Mouse (Mus musculus) C3H10T1/2 (cell line): ENCODE results near the gene Tubb2b. TPM values are rescaled to one million over a fixed set of nuclear protein-coding genes. Genes with fewer than 3 reads are reported as not detected.

Experiments used
- polyA plus RNA-seq, 2 experiments: library from polyadenylated mRNA; unstranded; fragments of >200 nt; fragmentation: generic; extraction: Trizol; gene quantifications; one replicate each; pipeline ENCODE4 v1.2.1; 2012; ENCODE audit warnings: missing spikeins in 2 of 2

The Tubb2b gene
- polyA plus RNA-seq = 1 to 10 TPM in 1 of 2 experiments, under 1 TPM in 1; 0.36 to 2.4 TPM

DNA sequence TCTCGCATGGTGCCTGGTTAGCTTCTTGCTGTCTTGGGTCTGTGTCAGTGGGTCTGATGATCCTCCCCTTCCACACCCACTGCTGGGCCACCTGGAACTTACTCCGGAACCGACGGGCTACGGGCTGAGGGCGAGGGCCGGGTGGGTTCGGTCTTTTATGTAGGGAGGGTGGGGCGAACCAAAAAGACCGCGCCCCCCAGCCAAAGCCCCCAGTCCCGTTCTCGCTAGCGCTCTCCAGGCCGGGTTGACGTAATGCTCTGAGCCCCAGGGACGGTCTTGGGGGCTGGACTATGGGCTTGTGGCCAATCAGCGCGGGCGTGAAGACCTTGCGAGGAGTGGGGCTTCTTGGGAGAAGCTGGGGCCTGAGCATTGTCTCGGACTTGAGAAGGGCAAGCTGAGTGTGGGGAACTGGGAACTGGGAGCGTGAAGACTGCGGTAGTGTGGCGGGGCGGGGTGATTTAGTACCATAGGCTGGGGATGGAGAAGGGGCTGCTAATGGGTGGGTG lies at the start of gene Tubb2b:
Tubb2b (minus strand) TSS at position 241 of the 506 bp plus-strand sequence.

DNA sequence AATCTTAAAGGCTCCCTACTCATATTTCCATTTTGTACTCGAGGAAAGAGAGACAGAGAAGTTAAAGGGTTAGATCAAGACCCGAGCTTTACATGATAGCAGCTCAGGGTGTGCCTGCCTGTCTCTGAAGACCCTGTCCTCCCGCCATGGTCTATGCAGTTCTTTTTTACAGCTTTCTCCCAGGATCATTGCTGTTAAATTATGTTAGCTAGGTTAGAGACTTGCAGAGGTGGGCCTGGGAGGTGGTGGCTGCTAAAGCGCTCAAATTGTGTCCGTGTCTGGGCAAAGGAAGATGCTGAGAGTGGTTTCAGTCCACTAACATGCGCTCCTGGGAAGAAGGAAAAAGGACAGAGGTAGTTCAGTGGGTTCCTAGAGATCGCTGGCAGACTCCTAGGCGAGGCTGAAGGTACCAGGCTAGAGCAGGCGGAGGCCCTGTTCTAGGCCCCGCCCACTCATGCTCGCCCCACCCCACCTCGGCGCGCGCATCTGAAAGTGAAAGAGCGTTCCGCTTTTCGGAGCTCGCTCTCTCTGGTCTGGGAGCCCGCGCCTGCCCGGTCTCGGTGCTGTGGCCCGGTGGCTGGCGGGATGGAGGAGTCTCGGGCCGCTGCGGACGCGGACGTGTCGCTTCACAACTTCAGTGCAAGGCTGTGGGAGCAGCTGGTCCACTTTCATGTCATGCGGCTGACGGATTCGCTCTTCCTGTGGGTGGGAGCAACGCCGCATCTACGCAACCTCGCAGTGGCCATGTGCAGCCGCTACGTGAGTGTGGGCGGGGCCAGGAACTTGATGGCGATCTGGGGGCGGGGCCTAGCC lies 32.4 kb upstream of the Tubb2b start, which contains the start of gene Psmg4:
Psmg4 (plus strand) TSS at position 474 of the 813 bp plus-strand sequence.

DNA sequence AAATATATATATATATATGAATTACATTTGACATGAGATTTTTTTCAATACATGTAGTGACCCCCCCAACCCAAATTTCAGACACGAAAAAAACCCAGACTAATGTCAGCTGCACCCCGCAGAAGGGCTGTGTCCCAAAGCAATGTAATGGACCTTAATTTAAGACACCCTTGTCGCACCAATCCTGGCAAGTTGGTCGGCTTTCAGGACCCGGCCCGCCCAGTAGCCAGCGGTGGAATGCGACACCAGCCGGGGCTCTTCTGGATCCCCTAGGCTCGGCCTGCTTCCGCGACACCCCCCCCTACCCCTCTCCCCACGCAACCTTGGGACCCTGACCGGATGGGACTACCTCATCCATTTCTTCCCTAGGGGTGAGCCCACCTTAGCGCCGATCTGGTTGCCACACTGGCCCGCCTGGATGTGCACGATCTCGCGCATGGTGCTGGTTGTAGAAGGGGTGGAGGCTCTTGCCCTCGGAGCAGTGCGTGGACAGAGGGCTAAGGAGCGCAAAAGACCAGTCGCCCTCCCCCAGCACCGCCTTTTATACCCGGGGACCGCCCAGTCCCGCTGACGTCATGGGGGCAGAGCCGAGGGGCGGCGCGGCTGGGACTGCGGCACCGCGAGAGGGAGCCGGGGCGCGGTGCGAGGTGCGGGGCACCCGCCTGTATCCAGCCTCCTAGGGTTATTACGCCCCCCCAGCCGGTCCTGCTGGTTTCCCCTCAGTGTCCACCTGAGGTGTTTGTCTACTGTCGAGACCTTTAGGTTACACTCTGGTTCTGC lies 52.6 kb downstream of the Tubb2b start, which contains the start of gene Tubb2a:
Tubb2a (minus strand) TSS at position 516 of the 780 bp plus-strand sequence.

Other genes starting within 250 kb of the Tubb2b start
- gene Serpinb6c, start 224.8 kb downstream of the Tubb2b start, polyA plus RNA-seq = not detected
- 10 to 100 TPM; 14.2 to 21.7 TPM for gene Nqo2, start 165.8 kb downstream of the Tubb2b start, polyA plus RNA-seq
- 10 to 100 TPM in 1 of 2 experiments, 1 to 10 TPM in 1; 1.9 to 14.3 TPM for gene Ripk1, start 128.1 kb downstream of the Tubb2b start, polyA plus RNA-seq
- 100 to 1,000 TPM; 126 to 299 TPM for gene Serpinb6a, start 127.7 kb downstream of the Tubb2b start, polyA plus RNA-seq
- gene Bphl, start 92.9 kb downstream of the Tubb2b start, polyA plus RNA-seq = 10 to 100 TPM; 15.9 to 71.6 TPM
- 100 to 1,000 TPM; 113 to 426 TPM for gene Tubb2a, start 52.5 kb downstream of the Tubb2b start, polyA plus RNA-seq
- gene Psmg4, start 32.5 kb upstream of the Tubb2b start, polyA plus RNA-seq = 100 to 1,000 TPM; 192 to 205 TPM
- gene Slc22a23, start 214.7 kb upstream of the Tubb2b start, polyA plus RNA-seq = 1 to 10 TPM; 1.1 to 1.6 TPM